Mouse (Mus musculus) kidney, adult 9 months (tissue): ENCODE measurements around the gene Gm20479.
A peak's percentile ranks its signal among the peaks of the same experiment; 100 is the strongest.

Experiments
- DNase-seq: peaks from one replicate; pipeline ENCODE4 v3.0.0; 2022

Gm20479 gene

GRCm38 (mm10) chr7:27356861-27357594, at the start of gene Gm20479:
Gene Gm20479, minus strand, starts transcription at chr7:27357419.
- DNase-seq: peak; percentile 45

DNA sequence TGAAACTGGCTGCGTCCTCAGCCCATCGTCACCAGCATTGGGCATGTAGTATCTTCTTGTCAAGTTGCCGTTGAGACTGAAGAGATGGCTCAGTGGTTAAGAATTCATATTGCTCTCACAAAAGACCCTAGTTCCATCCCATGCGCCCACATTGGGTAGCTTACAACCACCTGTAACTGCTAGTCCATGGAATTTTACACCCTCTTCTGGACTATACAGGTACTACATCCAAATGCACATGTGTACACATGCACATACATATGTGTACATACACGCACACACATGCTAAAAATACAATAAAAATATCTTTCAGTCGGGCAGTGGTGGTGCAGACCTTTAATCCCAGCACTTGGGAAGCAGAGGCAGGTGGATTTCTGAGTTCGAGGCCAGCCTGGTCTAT, 49.3 kb upstream of the Gm20479 start:
- DNase-seq: no peak

- DNase-seq: no peak
These were observed 47.2 kb upstream of the Gm20479 start for GRCm38 (mm10) chr7:27404203-27404942.

DNA sequence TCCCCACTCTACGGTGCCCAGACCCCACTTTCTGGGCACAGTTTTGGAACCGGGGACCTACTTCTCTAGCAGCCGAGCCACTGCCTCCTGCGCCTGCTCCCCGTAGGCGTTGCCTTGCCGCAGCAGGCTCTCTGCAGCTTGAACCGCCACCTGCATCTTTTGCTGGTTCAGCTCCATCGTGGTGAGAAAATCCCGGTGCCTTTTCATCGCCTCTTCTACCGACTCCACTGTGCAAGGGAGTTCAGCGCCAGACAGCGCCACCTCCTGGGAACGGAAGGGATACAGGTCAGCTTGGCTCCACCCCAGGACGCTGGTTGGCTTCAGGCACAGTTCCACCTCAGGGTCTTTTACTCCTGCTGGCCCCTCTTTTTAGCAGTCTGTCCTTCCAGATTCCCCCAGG, 45.5 kb upstream of the Gm20479 start:
- DNase-seq: peak; percentile 70

DNA sequence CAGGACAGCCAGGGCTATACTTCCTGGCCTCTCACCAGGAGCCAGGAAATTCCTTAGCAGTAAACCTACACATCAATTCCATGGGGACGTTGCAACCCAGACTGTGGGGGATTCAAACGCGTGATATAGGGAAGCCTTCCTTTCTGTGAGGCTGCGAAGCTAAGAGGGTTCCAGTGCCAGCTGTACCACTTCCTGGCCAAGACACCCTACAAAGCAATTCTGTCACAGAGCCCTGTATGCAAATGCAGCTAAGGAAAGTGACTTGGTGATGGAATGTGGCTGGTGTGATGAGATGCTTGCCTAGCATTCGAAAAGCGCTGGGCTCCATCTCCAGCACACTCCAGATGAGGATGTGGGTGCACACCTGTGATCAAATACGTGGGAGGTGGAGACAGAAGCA, 43.3 kb upstream of the Gm20479 start:
- no peak for DNase-seq

- DNase-seq: peak; percentile 24
These were observed 40.1 kb upstream of the Gm20479 start for GRCm38 (mm10) chr7:27397048-27397949.

DNA sequence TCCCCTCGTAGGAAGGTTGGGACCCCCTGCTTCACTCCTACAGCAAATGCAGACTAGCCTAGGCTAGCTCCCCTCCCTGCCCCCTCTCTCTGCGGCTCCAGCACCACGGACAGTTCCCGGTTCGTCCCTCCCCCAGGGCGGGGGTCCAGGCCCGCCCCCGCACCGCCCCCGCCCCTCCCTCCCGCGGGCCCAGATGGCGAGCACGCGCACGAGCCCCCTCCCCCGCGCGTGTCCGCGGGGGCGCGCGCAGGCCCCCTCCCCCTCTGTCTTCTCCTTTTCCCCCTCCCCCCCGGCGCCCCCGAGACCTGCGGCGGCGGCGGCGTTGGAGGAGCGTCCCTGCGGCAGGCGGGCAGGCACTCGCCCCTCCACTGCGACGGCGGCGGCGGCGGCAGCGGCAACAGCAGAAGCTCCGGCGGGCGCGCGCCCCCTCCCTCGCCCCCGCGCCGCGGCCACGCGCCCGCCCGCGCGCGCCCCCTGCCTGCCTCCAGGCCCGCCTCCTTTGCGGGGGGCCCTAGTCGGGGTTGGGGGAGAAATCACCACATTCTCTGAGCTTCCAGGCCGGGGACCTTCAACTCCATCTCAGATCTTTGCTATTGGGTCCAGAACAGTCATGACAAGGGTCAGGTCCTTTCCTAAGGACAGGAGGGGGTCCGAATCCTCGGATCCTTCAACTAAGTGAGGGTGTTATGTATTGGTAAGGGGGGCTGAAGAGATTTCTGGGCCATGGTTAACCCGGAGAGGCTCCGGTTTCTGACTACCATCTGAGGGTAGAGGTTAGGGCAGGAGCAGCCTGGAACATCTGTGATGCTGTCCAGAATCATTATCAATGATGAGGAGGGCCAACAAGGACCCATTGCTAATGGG, 39.2 kb upstream of the Gm20479 start:
- DNase-seq: no peak

- DNase-seq: no peak
These were observed 38.4 kb upstream of the Gm20479 start for GRCm38 (mm10) chr7:27395521-27396183.

DNA sequence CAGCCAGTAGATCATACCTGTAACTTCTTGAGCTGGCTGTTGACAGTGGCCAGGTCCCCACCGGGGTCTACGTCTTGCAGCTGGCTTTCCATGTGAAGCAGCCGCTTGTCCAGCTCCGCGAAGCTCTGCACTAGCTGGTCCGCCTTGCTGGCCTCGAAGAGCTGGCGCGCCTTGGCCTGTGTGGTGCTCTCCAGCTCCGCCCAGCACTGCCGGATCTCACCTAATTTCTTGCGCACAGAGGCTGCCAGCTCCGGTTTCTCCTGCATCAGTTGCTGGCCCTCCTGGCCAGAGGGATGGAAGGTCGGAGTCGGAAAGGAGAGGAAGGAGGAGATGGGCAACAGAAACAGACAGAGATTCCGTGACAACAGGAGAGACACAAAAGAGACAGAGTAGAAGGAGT, 34.2 kb upstream of the Gm20479 start:
- DNase-seq: no peak

DNA sequence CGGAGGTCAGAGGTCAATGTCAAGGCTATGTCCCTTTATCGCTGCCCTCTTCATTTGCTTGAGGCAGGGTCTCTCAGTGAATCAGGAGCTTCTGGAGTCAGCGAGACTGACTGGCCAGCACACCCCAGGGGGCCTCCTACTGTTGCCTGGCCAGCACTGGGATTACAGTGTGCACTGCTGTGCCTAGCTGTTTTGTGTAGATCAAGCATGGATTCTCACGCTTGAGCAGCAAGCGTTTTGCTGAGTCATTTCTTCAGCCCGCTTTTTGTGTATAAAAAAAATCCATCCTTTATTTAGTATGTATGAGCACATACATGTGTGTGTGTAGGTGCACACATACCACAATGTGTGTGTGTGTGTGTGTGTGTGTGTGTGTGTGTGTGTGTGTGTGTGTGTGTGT, 32.0 kb upstream of the Gm20479 start:
- DNase-seq: no peak

GRCm38 (mm10) chr7:27384731-27385130, 27.5 kb upstream of the Gm20479 start:
- DNase-seq: peak; percentile 50

DNA sequence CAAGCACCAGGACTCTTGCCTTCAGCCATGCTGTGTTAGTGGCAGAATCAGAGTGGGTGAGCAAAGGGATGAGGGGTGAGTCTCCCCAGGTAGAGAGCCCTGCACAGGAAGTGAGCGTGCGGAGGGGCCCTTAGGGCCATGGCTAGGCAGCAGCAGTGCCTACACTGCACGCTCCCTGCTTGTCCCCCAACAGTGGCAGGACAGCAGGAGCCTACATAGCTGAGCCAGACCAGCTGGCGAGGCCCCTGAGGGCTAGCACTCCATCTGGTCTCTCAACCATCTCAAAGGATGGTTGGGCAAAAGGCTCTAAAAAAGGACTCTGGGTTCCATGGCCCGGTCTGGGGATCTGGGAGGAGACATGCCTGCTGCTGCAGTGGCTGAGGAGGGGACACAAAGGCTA, 26.9 kb upstream of the Gm20479 start:
- DNase-seq: no peak

DNA sequence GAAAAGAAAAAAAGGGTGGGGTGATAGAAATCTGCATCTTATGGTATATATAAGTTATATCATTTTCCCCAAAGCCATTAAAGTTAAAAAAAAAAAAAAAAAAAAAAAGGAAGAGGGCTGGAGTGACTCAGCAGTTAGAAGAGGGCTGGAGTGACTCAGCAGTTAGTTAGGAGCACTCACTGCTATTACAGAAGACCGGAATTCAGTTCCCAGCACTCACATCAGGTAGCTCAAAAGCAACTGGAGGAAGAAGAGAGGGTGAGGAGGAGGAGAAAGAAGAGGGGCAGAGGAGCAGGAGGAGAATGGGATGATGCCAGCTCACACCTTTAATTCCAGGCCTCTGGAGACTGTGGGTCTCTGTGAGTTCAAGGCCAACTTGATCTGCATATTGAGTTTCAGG, 26.0 kb upstream of the Gm20479 start:
- no peak for DNase-seq

DNA sequence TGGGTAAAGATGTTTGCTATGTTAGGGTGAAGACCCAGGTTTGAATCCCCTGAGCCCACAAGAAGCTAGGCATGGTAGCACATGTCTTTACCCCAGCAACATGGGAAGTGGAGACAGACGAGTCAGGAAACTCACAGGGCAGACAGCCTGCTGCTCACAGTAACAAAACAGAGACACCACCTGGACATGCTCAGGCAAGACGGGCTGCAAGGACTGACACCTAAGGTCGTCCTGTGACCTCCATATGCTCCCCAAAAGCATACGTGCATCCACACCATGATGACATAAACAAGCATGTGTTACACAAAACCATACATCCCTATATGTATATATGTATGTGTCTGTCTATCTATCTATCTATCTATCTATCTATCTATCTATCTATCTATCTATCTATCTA, 24.3 kb upstream of the Gm20479 start:
- DNase-seq: no peak

GRCm38 (mm10) chr7:27381009-27381408, 23.8 kb upstream of the Gm20479 start:
- DNase-seq: no peak

GRCm38 (mm10) chr7:27379836-27380235, 22.6 kb upstream of the Gm20479 start:
- no peak for DNase-seq

GRCm38 (mm10) chr7:27378431-27378830, 21.2 kb upstream of the Gm20479 start:
- peak; percentile 42 for DNase-seq

DNA sequence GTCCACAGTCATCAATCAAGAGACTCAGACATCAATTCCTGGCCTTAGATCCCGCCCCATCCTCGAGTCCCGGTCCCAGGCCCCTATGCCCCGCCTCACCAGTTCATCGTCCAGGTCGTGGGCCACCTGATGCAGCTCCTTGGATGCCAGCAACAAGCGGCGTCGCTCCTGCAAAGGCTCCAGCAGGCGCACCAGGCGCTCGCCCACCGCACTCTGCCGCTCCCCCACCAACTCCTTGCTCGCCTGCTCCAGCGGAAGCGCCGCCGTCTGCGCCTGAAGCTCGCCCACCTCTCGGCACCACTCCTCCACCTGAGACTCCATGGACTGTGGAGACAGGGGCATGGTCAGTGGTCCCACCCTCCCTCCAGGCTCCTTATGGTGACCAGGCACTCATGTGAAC, 18.1 kb upstream of the Gm20479 start:
- no peak for DNase-seq

DNA sequence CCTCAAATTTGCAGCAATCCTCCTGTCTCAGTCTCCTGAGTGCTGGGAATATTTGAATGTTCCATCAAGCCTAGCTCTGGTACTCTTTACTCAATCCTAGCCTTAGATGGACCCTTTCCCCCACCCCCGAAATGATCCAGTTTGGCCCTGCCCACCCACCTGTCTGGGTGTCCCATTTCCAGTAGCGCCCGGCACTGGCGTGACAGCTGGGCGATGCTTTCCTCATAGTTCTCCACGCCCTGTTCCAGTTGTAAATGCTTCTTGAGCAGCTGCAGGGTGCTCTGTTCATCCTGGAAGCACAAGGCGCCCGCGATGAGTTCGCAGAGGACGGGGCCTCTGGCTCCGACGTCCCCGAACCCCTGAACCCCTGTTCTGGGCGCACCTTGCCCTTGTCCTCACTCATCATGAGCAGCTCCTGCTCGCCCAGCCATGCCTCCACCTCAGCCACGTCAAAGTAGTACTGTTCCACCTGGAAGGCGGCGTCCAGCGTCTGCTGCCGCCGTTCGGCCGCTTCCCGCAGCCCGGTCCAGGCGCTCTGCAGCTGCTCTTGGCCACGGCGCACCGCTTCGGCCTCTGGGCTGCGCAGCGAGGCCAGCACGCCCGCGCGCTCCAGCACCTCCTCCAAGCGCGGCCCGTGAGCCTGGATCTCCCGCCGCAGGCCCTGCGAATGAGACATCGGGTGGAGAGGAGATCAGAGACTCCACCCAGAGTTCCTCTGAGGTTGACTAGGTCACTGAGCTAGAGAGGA, 14.7 kb upstream of the Gm20479 start:
- no peak for DNase-seq

GRCm38 (mm10) chr7:27369111-27369510, 11.9 kb upstream of the Gm20479 start:
- no peak for DNase-seq

GRCm38 (mm10) chr7:27367976-27368375, 10.8 kb upstream of the Gm20479 start:
- DNase-seq: no peak
